Mouse (Mus musculus) thymus, postnatal 0 days (tissue): ENCODE results near the gene Taco1. TPM values are rescaled to one million over a fixed set of nuclear protein-coding genes. Genes with fewer than 3 reads are reported as not detected.
"Not testable (repeated sequence)": the region's sequence is repeated elsewhere in the genome, so short reads cannot be mapped to it uniquely, and the experiment has no call there.

Experiments used
- DNase-seq: peaks from one replicate; pipeline ENCODE4 v3.0.0-alpha.2; 2015; ENCODE audit warnings: low spot score
- polyA plus RNA-seq: library from polyadenylated mRNA; unstranded; fragments of >200 nt; fragmentation: Nextera tagmentation; extraction: Ambion mirVana; gene quantifications from 2 replicates; pipeline ENCODE4 v1.2.1, GENCODE M21; 2015

Gene Taco1
- 10.1 and 11.5 TPM in 2 replicates for polyA plus RNA-seq

DNA sequence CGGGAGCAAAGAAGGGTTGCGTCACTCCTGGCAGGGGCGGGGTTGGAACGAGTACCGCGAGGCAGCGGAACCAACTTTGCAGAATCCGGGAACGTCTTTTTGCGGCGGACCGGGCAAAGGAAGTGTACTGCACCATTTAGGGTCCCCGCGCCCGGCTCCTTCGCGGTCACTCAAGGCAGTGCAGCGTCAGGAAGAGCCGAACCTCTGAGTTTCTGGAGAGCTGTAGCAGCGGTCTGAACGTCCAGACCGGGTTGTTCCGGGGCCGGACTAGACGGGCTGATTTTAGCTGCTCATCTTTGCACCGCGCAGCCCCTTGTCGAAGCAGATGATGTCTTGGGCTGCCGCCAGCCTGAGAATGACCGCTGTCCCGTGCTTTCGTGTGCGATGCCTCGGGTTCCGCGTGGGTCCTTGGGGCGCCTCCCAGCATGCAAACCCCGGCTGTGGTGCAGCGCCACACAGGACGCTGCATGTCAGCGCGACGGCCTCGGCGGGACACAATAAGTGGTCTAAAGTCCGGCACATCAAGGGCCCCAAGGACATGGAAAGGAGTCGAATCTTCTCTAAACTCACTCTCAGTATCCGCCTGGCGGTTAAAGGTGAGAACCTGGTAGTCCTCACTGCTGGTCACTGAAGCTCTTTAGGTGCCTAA, at the start of gene Taco1:
Gene Taco1, plus strand, starts transcription at position 139 of the 649 bp plus-strand sequence.
- peak; percentile 89 for DNase-seq

DNA sequence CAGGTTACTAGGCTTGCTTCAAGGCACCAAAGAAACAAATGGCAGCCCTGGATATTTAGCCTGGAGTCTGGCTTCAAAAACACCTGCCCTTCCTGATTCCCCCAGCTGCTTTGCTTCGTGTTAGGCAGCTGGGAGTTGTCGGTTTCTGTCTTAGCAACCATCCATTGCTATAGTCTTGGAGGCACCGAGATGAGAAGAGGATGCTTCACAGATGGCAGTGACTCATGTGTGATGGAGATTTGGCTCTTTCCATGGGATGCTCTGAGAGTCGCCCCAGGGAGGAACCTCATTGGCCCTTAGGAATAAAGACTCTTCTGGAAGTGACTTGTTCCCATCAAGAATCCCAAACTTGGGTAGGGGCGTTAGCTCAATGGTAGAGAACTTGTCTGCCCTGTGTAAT, 49.4 kb upstream of the Taco1 start:
- DNase-seq: no peak

DNA sequence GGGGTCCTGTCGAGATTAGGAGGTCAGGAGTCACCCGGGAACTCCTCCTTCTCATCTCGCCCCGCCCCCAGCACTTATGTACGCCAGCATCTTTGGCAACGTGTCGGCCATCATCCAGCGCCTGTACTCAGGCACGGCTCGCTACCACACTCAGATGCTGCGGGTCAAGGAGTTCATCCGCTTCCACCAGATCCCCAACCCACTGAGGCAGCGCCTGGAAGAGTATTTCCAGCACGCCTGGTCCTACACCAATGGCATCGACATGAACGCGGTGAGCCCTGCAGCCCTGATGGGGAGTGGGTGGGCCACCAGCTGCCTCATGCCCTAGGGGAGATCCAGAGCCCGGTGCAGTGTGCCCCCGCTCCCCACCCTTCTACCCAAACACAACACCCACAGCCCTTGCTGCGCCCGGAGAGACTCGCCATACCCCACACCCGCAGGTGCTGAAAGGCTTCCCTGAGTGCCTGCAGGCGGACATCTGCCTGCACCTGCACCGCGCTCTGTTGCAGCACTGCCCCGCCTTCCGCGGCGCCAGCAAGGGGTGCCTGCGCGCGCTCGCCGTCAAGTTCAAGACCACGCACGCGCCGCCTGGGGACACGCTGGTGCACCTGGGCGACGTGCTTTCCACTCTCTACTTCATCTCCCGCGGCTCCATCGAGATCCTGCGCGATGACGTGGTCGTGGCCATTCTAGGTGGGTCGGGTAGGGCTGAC, 45.7 kb upstream of the Taco1 start:
- DNase-seq: peak; percentile 72

DNA sequence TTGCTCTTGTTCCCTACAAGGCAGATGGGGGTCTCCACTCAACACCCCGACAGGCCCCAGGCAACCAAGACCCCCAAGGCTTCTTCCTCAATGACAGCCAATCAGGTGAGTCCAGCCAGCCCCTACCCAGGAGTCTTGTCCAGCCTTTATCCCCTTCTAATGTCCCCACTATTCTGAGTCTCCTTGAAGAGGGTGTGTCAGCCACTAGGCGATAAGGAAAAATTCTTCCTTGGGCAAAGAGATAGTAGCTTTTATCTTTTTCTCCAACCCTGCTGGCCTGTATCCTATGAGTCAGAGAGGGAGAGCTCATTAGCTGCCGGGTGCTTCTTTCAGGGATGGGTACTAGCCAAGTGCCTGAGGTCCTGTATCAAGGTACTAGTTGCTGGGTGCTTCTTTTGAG, 40.1 kb upstream of the Taco1 start:
- DNase-seq: no peak

DNA sequence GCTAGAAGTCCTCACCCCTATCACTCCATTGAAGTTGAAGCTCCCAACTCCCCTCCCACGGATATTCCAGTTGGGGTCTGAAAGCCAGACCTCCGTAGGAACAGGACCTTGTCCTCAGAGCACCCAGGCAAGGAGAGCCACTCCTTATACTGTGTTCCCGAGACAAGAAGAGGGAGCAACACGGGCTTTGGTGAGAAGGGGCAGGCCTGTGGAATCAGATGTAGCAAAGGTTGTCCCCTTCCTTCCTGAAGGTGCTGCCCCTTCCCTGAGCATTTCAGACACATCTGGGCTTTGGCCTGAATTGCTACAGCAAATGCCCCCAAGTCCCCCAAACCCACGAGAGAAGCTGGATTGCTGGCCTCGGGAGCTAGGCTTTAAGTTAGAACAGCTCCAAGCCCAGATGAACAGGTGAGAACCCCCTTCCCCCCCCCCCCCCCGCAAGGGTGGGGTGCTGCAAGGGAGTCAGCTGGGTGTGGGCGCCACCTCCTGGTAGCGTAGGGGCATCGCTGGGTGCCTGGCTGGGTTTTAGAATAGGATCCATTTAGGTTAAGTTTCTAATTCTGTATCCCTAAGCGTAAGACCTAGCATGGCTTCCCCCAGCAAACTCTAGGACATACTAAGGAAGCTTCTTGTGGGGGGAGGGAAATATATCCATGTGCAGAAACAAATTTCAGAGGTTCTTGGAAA, 39.3 kb upstream of the Taco1 start:
- DNase-seq: peak; percentile 76

DNA sequence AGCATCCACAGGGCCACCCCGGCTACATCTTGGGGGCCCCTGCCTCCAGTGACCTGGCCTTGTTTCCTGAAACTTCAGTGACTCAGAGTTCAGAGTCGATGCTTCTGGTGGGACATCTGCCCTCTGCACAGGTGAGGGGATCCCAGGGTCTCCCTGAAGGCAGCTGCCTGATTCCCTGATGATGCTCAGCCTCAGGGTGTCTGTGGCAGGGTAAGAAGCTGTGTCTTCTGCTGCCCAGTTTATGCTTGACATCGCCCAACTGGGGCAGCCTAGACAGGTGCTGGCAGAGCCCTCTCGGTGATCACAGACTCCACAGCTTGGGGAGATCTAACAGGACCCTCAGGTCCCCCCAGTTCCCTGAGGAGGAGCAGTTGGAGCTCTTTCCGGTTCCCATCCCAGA, 38.3 kb upstream of the Taco1 start:
- DNase-seq: no peak

DNA sequence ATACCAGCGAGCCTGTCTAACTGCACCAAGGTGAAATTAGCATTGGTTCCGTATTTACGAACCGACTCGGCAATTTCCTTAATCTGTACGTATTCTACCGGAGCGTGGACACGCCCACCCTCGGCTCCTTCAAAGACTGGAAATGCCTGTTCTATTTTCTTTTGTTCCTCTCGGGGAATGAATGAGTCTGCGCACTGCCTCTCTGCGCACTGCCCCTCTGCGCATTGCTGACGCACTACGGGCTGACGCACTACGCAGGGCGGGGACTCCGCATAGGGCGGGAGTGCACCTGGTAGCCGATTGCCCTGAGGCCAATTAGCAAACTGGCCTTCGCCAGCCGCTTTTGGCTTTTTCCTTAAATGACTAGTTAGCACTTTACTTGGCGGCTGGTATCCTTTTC, 33.8 kb upstream of the Taco1 start:
- not testable (repeated sequence) for DNase-seq

DNA sequence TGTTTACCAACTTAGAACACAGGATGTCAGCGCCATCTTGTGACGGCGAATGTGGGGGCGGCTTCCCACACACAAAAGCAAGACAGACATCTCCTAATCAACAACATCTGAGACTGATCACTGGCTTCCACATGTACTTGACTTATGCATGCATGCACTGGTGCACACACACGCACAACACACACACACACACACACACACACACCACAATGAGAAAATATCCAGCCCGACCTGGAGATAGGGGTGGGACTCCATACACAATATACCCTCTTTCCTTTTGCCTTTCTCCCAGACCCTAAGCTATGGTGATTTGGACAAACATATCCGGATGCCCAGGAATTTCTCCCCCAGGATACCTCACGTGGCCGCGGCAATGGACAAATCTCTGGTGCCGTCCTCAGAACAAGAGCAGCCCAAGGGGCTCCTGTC, 32.4 kb upstream of the Taco1 start:
- DNase-seq: peak; percentile 65

DNA sequence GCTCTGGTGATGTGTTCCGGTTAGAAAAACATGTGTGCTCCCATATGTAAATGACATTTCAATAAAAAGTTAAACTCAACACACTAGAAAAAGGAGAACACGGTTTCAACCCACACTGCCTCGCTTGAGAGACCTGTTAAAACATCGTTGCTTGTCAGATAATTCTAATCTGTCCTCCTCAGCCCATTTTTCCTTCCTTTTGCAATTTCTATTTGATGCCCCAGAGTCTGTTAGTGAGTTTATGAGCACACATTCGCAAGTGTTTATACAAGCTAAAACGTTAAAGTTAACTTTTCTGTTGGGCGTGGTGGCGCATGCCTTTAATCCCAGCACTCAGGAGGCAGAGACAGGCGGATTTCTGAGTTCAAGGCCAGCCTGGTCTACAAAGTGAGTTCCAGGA, 30.9 kb upstream of the Taco1 start:
- no peak for DNase-seq

DNA sequence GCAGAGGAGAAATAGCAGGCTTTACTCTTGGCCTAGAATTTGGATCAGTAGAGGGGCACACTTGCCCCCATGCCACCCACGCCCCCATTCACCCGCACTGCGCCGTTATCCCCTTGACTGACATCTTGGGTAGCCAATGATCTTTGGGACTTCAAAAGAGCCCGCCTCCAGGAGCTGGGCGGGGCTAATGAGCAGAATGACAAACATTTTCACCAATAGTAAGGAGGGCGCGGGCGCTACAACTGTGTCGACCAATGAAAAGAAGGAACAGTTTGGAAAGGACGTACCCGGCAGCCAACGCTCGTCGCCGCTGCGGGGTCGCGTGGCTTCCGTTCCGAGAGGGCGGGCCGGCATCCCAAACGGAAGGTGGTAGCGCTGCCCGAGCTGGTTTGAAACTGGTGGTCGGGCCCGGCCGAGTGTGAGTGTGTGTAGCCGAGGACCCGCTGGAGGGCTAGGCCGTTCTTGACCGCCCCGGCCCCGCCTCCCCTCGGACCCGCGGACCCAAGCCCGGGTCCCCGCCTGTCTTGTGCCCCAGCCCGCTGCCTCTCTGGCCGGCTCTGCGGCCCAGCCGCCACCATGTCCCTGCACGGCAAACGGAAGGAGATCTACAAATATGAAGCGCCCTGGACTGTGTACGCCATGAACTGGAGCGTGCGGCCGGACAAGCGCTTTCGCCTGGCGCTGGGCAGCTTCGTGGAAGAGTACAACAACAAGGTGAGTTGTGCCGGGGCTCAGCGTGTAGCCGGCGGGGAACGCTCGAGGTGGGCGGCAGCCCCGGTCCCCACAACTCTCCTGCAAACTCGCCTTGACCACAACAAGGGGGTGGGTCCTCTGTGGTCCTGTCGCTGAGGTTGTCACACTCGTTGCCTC, 29.1 kb upstream of the Taco1 start, which contains the start of gene Dcaf7:
Gene Dcaf7, plus strand, starts transcription at position 325 of the 870 bp plus-strand sequence.
- DNase-seq: peak; percentile 99

DNA sequence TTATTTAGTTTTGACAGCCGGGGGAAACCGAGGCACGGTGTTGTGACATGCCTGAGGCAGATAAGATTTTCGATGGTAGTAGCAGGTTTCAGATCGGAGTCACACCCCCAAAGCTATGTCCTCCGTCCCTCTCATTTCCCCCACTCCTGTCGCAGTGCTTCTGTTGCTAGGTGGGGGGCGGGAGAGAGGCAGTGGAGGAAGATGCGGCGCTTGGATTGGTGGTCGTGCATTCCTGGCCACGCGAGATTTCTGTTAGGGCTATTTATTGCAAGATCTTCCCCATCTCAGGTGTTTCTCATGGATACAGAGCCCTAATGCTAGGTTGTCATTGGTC, 28.5 kb upstream of the Taco1 start:
- peak; percentile 70 for DNase-seq

DNA sequence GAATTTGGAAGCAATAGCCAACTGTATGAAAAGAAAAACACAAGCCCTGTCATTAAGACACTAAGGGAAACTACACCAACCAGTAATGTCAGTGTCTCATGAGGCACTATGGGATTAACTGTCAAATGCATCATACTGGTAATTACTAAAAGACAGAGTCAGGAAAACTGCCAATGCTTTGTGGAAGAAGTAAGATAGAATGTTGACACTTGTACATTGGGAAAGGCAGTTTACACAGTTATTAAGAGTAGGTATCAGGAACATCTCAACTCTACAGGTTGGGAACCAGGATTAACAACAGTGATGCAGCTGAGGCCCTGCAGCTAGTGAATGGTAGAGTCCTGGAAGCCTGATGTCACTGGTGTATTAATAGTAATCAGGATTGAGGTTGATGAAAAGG, 21.5 kb upstream of the Taco1 start:
- DNase-seq: no peak

DNA sequence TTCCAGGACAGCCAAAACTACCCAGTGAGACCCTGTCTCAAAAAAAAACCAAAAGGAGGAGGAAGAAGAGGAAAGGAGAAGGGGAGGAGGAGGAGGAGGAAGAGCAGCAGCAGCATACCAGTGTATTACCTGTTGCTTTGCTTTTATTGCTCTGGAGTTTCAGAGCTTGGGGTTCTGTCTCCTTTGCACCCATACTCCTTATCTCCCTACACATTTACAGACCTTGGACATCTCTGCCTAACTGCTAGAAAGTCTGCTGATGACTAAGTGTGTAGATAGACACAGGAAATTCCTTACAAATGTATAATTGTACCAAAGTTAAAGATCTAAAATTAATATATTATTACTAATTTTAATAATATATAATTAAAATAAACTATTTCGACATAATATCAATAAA, 20.6 kb upstream of the Taco1 start:
- no peak for DNase-seq

DNA sequence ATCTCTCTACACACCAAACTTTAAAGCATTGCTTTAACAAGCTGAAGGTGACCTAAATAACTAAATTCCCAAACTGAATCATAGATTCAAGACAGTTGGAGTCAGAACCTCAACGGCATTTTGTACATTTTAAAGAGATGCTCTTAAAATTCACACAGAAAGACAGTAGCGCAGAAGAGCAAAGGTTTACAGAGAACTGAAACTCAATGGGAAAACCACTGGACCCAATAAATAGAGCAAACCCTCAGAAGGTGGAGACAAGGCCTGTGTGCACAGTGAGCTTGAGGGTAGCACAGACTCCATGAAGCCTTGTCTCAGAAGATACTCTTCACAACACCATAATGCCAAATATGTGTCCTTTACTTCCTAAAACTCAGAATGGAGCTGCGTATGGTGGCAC, 20.1 kb upstream of the Taco1 start:
- no peak for DNase-seq

DNA sequence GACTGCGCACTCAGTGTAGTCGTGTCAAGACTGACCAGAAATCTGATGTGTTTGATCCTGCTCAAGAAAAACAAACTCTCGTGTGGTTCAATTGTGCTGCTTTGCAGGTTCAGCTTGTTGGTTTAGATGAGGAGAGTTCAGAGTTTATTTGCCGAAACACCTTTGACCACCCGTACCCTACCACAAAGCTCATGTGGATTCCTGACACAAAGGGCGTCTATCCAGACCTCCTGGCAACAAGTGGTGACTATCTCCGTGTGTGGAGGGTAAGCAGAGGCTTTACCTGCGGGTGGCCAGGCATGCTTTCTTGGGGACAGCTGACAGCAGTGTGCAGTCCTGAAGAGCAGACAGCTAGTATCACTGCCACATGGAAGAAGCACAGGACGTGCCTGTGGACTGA, 19.3 kb upstream of the Taco1 start:
- no peak for DNase-seq

DNA sequence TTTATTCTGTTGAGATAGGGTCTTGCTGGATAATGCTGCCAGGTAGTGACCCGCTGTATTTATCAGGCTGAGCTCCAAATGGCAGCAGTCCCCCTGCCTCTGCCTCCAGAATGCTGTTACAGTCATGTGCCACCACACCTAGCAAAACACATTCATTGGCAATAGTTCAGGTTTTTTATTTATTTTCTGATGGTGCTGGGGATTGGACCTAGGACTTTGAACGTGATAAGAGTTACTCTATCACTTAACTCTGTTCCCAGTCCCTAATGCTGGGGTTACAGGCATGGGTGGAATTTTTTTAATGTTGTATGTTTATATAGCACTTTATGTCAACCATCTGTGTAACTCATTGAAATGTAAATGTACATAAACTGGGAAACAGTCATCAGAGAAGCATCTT, 11.9 kb upstream of the Taco1 start:
- no peak for DNase-seq

DNA sequence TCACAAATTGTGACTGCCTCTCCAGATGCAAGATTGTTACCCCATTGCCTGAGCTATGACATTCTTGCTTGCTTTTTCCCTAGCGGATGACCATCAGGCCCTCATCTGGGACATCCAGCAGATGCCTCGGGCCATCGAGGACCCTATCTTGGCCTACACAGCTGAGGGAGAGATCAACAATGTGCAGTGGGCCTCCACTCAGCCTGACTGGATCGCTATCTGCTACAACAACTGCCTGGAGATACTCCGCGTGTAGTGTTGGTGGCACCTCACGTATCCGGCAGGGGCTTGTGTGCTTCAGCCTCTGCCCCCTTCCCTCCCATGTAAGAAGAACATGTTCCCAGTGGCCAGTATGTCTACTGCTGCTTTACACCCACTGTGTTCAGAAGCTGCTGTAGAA, 11.3 kb upstream of the Taco1 start:
- DNase-seq: no peak

DNA sequence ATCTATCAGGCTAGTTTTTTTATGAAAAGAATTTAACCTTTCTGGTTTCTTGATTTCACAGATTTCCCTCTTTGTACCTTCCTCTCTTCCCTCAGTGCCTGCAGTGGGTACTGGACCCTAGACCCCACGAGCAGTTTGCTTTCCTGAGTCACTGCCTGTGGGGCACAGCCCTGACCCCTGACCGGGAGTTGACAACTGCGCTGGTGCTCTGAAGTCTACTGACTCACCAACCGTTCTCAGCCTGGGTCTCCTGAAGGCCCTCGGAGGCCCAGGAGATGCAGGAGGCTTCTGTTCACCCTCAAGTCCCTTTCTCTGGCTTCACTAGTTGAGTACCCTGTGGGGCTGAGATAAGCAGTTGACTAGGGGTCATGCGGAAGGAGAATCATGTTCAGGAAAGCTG, 10.5 kb upstream of the Taco1 start:
- DNase-seq: no peak

DNA sequence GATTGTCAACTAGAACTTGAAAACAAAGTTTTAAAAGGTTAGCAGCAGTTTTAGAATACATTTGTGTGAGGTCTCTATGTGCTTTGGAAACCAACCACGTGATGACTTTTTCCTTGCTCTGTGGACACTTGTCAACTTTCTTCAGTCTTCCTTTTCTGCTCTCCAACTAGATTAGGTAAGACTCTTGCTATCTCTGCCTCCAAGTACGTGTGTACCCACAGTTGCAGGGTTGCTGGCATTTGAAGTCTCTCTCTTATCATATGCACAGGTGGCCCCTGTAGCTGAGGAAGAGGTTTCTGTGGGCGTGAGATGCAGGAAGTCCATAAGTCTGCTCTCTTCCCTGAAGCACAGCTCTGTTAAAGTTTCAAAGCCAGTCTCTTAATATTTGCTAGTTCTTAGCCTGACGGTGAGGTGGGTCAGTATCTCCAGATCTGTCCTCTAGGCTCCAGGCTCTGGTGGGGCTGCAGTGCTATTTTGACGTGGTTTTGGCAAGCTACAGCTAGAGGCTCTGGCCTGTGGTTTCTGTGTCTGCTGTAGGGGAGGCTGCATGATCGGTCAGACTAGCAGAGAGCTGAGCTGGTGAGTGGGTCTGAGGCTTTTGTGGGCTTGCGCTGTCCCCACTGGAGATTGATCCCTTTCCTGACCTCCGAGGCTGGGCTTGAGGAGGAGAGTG, 8.9 kb upstream of the Taco1 start:
- peak; percentile 85 for DNase-seq

DNA sequence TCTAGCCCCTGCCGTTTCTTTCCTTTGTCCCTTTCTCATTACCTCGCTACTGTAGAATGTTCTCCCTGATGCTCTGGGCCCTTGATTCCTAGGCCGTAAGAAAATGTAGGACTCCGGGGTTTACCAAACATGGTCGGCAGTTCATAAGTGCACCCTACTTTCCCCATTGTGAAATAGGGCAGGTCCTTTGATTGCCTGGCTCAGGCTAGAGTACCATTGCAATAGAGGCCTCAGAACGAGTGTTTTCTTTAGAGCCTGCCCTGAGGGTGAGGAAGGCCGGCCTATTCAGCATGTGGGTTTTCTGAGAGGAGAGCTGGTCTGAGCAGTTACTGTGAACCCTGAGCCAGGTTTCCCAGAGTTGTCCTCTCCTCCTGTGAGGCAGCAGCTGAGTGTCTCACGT, 7.8 kb upstream of the Taco1 start:
- no peak for DNase-seq

DNA sequence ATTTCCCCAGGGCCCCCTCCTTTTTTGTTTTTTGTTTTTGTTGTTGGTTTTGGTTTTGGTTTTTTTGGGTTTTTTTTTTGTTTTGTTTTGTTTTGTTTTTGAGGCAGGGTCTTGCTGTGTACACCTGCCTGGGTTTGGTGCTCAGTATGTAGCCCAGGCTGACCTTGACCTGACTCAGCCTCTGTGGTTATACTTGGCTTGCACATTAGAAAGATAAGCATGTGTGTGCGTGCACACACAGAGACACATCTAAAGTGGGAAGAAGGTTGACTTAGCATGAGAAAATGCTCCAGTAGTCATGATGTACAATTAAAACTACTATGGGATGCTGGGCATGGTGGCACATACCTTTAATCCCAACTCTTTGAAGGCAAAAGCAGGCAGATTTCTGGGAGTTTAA, 5.3 kb upstream of the Taco1 start:
- DNase-seq: no peak
